Mouse (Mus musculus) testis, postnatal 10 days (tissue): ENCODE measurements around the gene Gpr1.
A peak's percentile ranks its signal among the peaks of the same experiment; 100 is the strongest.
"Not testable (repeated sequence)": the region's sequence is repeated elsewhere in the genome, so short reads cannot be mapped to it uniquely, and the experiment has no call there.

Source experiments
- DNase-seq: peaks from one replicate; pipeline ENCODE4 v3.0.0; 2021; ENCODE audit warnings: low spot score

Gpr1 gene

DNA sequence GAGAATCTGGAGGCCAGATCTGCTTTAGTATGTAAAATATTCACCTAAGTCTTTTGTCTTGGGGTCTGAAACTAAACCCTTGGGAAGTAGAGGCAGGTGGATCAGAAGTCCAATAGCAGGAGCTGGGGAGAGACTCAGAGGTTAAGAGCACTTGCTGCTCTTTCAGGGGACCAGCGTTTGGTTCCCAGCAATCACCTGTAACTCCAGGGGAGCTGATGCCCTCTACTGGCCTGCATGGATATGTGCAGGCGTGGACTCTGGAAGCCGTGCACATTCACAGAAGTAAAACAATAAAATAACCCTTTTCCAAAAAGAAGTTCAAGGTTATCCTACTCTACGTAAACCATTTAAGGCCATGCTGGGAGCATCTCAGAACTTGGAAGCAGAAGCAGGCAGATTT, 4.9 kb upstream of the Gpr1 start:
- DNase-seq: no peak

GRCm38 (mm10) chr1:63214631-63215030, 288 bp upstream of the Gpr1 start:
- no peak for DNase-seq

GRCm38 (mm10) chr1:63213478-63214270, 669 bp downstream of the Gpr1 start:
- DNase-seq: no peak

- DNase-seq: no peak
Observed at GRCm38 (mm10) chr1:63209861-63210529, 4.3 kb downstream of the Gpr1 start.

- DNase-seq: no peak
Observed at GRCm38 (mm10) chr1:63207607-63208006, 6.7 kb downstream of the Gpr1 start.

GRCm38 (mm10) chr1:63204660-63205394, 9.5 kb downstream of the Gpr1 start:
- DNase-seq: no peak

- DNase-seq: peak; percentile 51
Observed at GRCm38 (mm10) chr1:63203950-63204659, 10.2 kb downstream of the Gpr1 start.

- no peak for DNase-seq
Observed at GRCm38 (mm10) chr1:63203471-63203870, 10.9 kb downstream of the Gpr1 start.

DNA sequence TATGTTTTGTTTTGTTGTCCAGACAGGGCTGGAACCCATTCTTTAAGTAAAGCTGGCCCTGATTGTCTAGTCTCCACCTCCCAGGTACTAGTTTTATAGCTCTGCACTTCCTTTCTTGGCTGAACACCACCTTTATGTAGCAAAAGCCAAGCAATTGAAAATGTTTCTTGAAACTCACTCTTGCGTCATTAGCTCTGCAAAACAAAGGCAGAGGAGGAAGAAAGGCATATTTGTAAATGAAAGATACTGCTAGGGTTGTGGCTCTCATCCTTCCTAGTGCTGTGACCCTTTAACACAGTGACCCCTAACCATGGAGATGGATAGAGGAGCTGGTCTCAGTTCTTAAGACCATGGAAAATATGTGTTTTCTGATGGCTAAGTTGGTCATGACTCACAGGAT, 12.7 kb downstream of the Gpr1 start:
- DNase-seq: no peak

DNA sequence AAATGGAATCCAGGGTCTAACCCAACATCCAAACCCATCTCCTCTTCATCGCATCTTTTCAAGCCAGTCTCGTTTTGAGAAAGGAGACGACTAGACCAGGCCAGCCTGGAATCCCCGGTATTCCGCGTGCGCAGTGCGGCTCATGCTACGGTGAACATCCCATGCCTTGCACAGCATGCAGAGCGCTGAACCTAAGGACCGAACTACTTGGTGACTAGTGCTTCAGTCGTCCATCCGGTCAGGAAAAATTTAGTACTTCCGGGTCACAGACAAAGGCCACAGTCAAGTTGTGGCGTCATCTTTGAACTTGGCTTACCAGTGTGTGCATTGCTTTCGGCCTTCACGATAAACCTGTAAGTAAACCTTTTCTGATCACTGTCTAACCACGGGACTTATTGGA, 14.0 kb downstream of the Gpr1 start:
- no peak for DNase-seq

DNA sequence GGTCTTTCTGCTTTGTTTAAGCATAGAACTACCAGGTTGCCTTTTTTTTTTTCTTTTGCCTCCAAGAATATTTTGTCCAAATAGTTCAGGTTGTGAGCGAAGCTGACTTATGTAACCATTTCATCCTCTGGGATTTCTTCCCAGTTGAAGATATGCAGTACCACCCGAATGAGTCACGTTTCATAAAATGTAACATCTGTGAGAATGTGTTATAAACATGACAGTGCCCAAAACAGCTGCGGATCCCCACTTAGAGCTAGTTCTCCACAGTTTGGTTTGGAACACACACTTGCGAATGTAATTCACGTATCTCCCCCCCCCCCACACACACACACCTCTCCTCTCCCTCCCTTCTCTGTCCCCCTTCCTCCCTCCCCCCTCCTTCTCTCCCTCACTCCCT, 15.0 kb downstream of the Gpr1 start:
- DNase-seq: no peak

DNA sequence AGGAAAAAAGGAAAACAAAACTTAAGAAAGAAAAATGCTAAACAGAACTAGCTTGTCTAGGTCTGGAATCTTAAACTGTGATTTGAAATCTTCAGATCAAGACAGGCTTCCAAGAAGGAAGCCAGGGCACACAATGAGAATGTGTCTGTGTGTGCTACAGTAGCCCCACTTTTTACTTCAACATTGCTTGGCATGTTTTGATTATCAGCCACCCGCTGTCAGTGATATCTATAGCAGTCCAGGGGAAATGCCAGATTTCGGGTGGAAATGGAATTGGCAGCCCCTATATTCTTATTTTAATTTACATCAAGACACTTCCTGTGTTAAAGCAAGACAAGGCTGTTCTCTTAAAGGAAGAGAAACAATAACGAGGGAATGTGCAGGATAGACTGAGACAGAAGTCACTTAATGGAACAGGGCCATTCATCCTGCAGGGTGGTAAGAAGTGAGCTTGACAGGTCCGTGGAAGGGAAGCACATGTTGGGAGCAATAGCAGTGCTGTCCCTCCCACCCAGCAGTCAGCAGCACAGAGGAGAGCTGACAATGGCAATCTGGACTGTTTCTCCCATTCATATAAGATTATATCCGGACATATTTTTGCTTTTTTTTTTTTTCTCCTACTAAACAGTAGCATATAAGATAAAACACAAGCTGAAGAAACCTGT, 18.4 kb downstream of the Gpr1 start:
- DNase-seq: no peak

DNA sequence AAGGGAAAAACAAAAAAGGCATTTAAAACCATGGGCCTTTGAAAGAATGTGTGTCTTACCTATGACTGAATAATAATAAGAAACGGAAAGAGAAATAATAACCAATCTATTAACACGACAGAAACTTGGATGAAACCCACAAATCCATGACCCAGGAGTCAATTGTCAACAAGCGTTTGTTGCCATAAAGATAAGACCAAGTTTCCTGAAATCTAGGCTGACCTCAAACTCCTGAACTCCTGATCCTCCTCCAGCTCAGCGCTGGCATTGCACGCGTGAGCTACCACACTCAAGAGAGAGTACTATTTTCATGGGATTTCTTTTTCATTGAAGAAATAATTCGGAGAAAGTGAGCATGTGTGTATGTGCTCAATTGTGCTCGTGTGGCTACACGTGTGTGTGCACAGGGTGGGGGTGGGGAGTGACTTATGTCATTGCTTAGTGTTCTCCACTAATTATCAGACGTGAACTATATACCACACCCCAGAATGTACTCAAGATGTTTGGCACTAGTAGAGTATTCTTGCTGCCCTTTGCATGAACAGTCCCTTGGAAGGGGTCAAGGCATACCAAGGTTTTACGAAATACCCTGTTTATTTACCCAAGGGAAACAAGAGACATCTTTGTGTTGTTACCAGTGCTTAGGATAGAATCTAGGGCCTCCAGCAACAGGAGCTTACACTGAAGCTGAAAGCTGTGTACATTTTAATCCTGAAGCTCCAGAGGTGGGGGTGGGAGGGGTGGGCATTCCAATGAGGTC, 21.9 kb downstream of the Gpr1 start:
- DNase-seq: no peak

DNA sequence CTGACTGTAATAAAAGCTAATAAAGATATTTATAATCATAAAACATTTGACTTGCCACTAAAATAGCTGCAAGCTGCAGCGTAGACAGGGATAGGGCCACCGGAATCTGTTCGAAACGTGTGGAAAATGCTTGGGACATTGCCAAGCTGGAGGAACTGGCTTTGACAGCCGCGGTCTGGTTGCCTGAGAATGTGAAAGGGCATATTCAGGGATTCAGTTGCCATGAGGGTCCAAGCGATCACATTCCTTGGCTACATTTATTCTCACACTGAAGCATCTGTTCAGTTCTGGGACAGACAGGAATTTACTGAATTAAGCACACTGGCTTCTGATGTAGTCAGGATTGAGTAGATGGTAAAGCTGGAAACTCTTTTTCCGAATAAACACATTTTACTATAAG, 23.5 kb downstream of the Gpr1 start:
- no peak for DNase-seq

DNA sequence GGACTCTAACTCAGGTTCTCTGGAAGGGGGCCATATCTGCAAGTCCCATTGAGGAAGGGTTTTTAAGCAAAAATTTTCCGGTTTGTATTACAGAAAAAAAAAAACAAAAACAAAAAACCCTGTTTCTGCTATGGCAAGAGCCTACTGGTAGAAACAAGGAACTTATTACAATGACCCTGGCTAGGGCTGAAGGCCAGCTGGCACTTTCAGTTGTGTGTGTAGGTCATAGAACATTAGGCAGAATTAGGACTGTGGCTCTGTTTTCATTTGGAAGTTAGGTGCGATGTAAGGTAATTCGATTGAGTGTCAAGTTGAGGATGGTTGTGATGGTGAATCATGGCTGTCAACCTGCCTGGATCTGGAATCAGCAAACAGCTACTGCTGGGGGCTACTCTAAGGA, 25.8 kb downstream of the Gpr1 start:
- DNase-seq: no peak

DNA sequence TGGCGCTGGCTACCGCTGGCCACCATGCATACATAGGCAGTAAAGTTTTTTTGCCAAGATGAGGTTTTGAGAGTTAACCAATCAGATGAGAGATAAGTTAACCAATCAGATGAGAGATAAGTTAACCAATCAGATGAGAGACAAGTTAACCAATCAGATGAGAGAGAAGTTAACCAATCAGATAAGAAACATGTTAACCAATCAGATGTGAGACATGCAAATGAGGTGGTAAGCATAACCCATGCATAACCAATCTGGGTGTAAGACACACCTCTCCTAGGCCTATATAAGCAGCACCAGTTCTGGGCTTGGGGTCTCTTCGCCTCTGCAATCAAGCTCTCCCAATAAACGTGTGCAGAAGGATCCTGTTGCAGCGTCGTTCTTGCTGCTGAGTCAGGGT, 28.9 kb downstream of the Gpr1 start:
- DNase-seq: not testable (repeated sequence)

DNA sequence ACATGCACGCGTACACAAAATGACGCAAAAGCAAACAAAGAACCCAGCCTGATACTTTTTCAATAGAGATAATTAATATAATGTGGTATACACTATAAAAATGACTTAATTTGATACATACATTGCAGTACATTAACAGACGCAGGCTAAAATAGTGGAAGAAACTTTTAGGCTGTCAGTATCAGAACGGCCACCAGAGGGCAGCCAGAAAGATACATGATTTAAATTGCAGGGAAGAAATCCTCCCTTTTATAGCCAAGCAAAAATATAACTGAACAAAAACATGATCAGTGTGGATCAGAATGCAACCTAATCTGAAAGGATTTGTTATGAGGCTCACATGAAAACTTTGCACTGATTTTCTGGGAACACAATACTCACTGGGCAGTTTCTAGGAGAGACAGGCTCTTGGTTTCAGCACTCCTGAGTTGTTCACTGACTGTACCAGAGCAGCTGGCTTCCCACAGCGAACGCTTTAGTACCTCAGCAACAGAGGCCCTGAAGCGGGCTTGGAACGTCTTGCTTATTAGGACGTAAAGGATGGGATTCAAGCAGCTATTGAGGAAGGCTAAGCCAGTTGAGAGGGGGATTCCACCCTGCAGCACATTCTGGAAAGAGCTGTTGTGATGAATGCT, 31.6 kb downstream of the Gpr1 start:
- DNase-seq: peak; percentile 77

- peak; percentile 81 for DNase-seq
Observed at GRCm38 (mm10) chr1:63182212-63182611, 32.1 kb downstream of the Gpr1 start.

DNA sequence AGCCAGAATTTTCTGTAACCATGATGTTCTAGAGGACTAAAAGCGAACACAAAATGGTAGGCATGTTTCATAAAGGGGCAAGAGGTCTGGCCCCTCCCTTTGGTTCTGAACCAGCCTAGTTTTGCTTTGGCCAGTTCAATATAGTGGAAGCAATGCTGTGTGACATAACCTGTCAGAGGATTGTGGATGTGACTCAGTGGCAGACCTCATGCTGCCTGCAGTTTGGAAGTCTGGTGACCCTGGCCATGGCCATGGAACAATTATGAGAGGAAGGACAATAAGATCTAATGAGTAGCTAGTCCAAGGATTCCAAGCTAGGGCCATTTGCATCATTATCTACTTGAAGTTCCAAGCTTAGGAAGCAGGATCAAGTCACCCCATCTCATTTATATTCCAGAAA, 32.9 kb downstream of the Gpr1 start:
- no peak for DNase-seq

GRCm38 (mm10) chr1:63181019-63181418, 33.3 kb downstream of the Gpr1 start:
- peak; percentile 94 for DNase-seq

DNA sequence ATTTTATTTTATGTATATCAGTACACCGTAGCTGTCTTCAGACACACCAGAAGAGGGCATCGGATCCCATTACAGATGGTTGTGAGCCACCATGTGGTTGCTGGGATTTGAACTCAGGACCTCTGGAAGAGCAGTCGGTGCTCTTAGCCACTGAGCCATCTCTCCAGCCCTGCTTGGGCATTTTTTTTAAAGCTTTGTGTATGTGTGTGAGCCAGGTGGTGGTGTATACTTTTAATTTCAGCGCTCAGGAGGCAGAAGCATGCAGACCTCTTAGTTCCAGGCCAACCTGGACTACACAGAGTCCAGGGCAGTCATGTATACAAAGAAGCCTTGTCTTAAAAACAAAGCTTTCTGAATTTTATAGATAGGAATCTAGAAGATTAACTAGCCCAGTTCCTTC, 33.8 kb downstream of the Gpr1 start:
- not testable (repeated sequence) for DNase-seq
